Mouse (Mus musculus): ENCODE results near the gene Calm3. TPM values are rescaled to one million over a fixed set of nuclear protein-coding genes. Genes with fewer than 3 reads are reported as not detected.

Calm3 gene
- polyA plus RNA-seq, 1 experiment from 2014 or later: 58.8 TPM

DNA sequence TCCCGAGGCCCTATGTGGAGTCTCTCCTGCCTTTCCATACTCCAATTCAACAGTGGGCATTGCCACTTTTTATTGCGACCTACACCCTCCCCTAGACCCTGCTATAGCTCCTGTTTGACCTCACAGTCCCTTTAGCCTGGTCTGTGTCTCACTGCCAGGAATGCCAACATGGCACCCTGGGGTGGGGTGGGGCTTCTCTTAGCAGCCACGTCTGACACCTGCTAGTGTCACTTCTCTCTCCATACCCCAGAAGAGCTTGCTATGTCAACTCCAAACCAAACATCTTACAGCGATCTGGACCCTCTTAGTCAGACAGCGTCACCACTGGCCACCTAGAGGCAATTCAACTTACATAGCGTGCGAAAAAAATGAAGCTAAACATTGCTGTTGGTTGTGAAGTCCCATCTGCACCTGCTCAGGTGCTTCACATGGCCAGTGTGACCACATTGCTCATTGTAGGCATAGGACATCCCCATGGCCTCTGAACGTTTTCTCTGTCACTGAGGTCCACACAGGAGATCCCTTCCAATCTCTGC is 25.1 kb upstream of the Calm3 start:
- Histone ChIP-seq H3K9ac (replicated peaks) (no peak overlapping the region), H3K36me3 (replicated peaks; ENCODE audit: insufficient read depth, low read length) (no peaks in the 10 kb centered on the region), H3K4me3 (ENCODE audit: low read depth, low read length) (no peak overlapping the region), H3K4me1 (ENCODE audit: insufficient read depth) (peaks cover 17% of the 10 kb centered on the region), H3K27ac (ENCODE audit: low read depth) (no peak overlapping the region), H3K27me3 (ENCODE audit: insufficient read depth, low read length) (peaks cover 61% of the 10 kb centered on the region), H3K4me2 (ENCODE audit: low read depth, low read length) (no peak overlapping the region), H3K9me3 (ENCODE audit: low read length) (no peaks in the 10 kb centered on the region)
- 58% methylated on average over 8 of the region's 8 CpGs for WGBS (ENCODE audit: insufficient replicate concordance)
- DNase-seq: no peak
- no peak for TF ChIP-seq EP300 (IDR thresholded peaks at IDR 0.05; ENCODE audit: low read depth)
- TF ChIP-seq CTCF (IDR thresholded peaks at IDR 0.05; ENCODE audit: low read depth): no peak
- ATAC-seq: no peak

- 14% methylated on average over 4 of the region's 4 CpGs for WGBS (ENCODE audit: insufficient replicate concordance)
- Histone ChIP-seq H3K9ac (replicated peaks) (no peak overlapping the region), H3K4me1 (ENCODE audit: insufficient read depth) (peaks cover 17% of the 10 kb centered on the region), H3K4me3 (ENCODE audit: low read depth, low read length) (no peak overlapping the region), H3K4me2 (ENCODE audit: low read depth, low read length) (no peak overlapping the region), H3K27ac (ENCODE audit: low read depth) (no peak overlapping the region), H3K27me3 (ENCODE audit: insufficient read depth, low read length) (peaks cover 64% of the 10 kb centered on the region), H3K36me3 (replicated peaks; ENCODE audit: insufficient read depth, low read length) (no peaks in the 10 kb centered on the region), H3K9me3 (ENCODE audit: low read length) (no peaks in the 10 kb centered on the region)
- no peak for DNase-seq
- no peak for ATAC-seq
- TF ChIP-seq EP300 (IDR thresholded peaks at IDR 0.05; ENCODE audit: low read depth): no peak
- no peak for TF ChIP-seq CTCF (IDR thresholded peaks at IDR 0.05; ENCODE audit: low read depth)
Observed at GRCm38 (mm10) chr7:16947959-16948361, 24.0 kb upstream of the Calm3 start.

DNA sequence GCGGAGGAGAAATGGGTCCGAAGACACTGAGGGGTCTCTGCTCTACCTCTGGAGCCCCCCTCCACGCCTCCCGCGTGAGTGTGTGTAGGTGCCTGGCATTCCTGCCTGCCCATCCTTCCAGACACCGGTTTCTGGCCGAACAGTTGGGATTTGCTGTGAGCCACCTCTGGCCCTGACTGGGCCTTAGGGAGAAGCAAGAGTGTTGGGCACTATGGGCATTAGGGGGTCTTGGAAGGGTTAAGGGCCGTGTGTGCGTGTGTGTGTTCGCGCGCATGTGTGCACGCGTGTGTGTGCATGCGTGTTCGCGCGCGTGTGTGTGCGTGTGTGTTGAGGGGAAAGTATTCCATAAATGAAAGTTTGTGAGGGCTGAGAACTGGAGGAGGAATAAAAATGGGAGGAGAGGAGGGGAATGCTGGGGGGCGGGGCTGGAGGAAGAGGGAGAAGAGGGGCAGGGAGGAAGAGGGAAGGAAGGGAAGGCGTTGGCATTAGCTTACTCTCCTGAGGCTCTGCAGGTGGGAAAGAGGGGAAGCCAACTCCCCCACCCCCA is 23.5 kb upstream of the Calm3 start:
- DNase-seq (no peak), ATAC-seq (no peak)
- peaks cover 17% of the 10 kb centered on the region for H3K4me1 ChIP-seq (ENCODE audit: insufficient read depth)
- H3K36me3 ChIP-seq (replicated peaks; ENCODE audit: insufficient read depth, low read length): no peaks in the 10 kb centered on the region
- H3K9ac ChIP-seq (replicated peaks): no peak overlapping the region
- H3K4me2 ChIP-seq (ENCODE audit: low read depth, low read length): no peak overlapping the region
- peak overlapping the region; percentile 25; the same call in 1 of the 2 replicates for H3K4me3 ChIP-seq (ENCODE audit: low read depth, low read length)
- H3K27me3 ChIP-seq (ENCODE audit: insufficient read depth, low read length): peaks cover 64% of the 10 kb centered on the region
- WGBS (ENCODE audit: insufficient replicate concordance): 17% methylated on average over 22 of the region's 22 CpGs
- H3K27ac ChIP-seq (ENCODE audit: low read depth): no peak overlapping the region
- TF ChIP-seq EP300 (IDR thresholded peaks at IDR 0.05; ENCODE audit: low read depth) (no peak), CTCF (IDR thresholded peaks at IDR 0.05; ENCODE audit: low read depth) (no peak)
- no peaks in the 10 kb centered on the region for H3K9me3 ChIP-seq (ENCODE audit: low read length)

GRCm38 (mm10) chr7:16946441-16947348 is 22.8 kb upstream of the Calm3 start:
- Histone ChIP-seq H3K4me2 (ENCODE audit: low read depth, low read length) (peak overlapping the region; percentile 40), H3K27ac (ENCODE audit: low read depth) (no peak overlapping the region), H3K9ac (replicated peaks) (no peak overlapping the region), H3K36me3 (replicated peaks; ENCODE audit: insufficient read depth, low read length) (no peaks in the 10 kb centered on the region), H3K4me3 (ENCODE audit: low read depth, low read length) (peak overlapping the region; percentile 25), H3K27me3 (ENCODE audit: insufficient read depth, low read length) (peaks cover 64% of the 10 kb centered on the region), H3K9me3 (ENCODE audit: low read length) (no peaks in the 10 kb centered on the region), H3K4me1 (ENCODE audit: insufficient read depth) (peaks cover 17% of the 10 kb centered on the region)
- WGBS (ENCODE audit: insufficient replicate concordance): 5% methylated on average over 52 of the region's 53 CpGs
- TF ChIP-seq CTCF (IDR thresholded peaks at IDR 0.05; ENCODE audit: low read depth) (no peak), EP300 (IDR thresholded peaks at IDR 0.05; ENCODE audit: low read depth) (no peak)
- ATAC-seq (no peak), DNase-seq (no peak)

GRCm38 (mm10) chr7:16945419-16945818 is 21.5 kb upstream of the Calm3 start:
- no peak for TF ChIP-seq CTCF (IDR thresholded peaks at IDR 0.05; ENCODE audit: low read depth)
- no peak for TF ChIP-seq EP300 (IDR thresholded peaks at IDR 0.05; ENCODE audit: low read depth)
- ATAC-seq (no peak), DNase-seq (no peak)
- H3K36me3 ChIP-seq (replicated peaks; ENCODE audit: insufficient read depth, low read length): no peaks in the 10 kb centered on the region
- H3K9me3 ChIP-seq (ENCODE audit: low read length): no peaks in the 10 kb centered on the region
- H3K4me1 ChIP-seq (ENCODE audit: insufficient read depth): peaks cover 17% of the 10 kb centered on the region
- H3K27ac ChIP-seq (ENCODE audit: low read depth): no peak overlapping the region
- no peak overlapping the region for H3K4me2 ChIP-seq (ENCODE audit: low read depth, low read length)
- peaks cover 64% of the 10 kb centered on the region for H3K27me3 ChIP-seq (ENCODE audit: insufficient read depth, low read length)
- H3K9ac ChIP-seq (replicated peaks): no peak overlapping the region
- H3K4me3 ChIP-seq (ENCODE audit: low read depth, low read length): 0 out of 2 replicates have a peak overlapping the region, but pooled peaks have one; percentile 47
- 18% methylated on average over 17 of the region's 17 CpGs for WGBS (ENCODE audit: insufficient replicate concordance)

GRCm38 (mm10) chr7:16944808-16945315 is 20.9 kb upstream of the Calm3 start:
- H3K4me1 ChIP-seq (ENCODE audit: insufficient read depth): peaks cover 15% of the 10 kb centered on the region
- DNase-seq (no peak), ATAC-seq (peak; percentile 23; the same call in 1 of the 2 replicates)
- no peaks in the 10 kb centered on the region for H3K9me3 ChIP-seq (ENCODE audit: low read length)
- no peaks in the 10 kb centered on the region for H3K36me3 ChIP-seq (replicated peaks; ENCODE audit: insufficient read depth, low read length)
- 4% methylated on average over 22 of the region's 22 CpGs for WGBS (ENCODE audit: insufficient replicate concordance)
- H3K9ac ChIP-seq (replicated peaks): no peak overlapping the region; the same call in 1 of the 2 replicates
- no peak overlapping the region for H3K27ac ChIP-seq (ENCODE audit: low read depth)
- peaks cover 62% of the 10 kb centered on the region for H3K27me3 ChIP-seq (ENCODE audit: insufficient read depth, low read length)
- peak overlapping the region; percentile 47 for H3K4me3 ChIP-seq (ENCODE audit: low read depth, low read length)
- peak overlapping the region; percentile 74 for H3K4me2 ChIP-seq (ENCODE audit: low read depth, low read length)
- TF ChIP-seq EP300 (IDR thresholded peaks at IDR 0.05; ENCODE audit: low read depth) (no peak), CTCF (IDR thresholded peaks at IDR 0.05; ENCODE audit: low read depth) (no peak)
